Mouse (Mus musculus): ENCODE data around the gene Scn4a.

Gene Scn4a

GRCm38 (mm10) chr11:106272644-106273310, 80.3 kb downstream of the Scn4a start, which contains the start of gene Smarcd2:
Gene Smarcd2, minus strand, starts transcription at chr11:106272972.
- in situ Hi-C loops (cut with MseI, MboI): no loop called here

GRCm38 (mm10) chr11:106271794-106272643, 81.1 kb downstream of the Scn4a start:
- in situ Hi-C loops (cut with MseI, MboI): no loop called here

- in situ Hi-C loops (cut with MseI, MboI): no loop called here
Measured at GRCm38 (mm10) chr11:106271131-106271793, 81.8 kb downstream of the Scn4a start.

- in situ Hi-C loops (cut with MseI, MboI): no loop called here
Measured at GRCm38 (mm10) chr11:106269060-106269431, 84.0 kb downstream of the Scn4a start.

Measured in mouse trophoblast stem cell (cell line).